Mouse (Mus musculus) spleen, embryonic (tissue): ENCODE measurements around the gene Slc30a10.

Experiments
- CTCF ChIA-PET: fragments of 350-600 bp; sonication (Branson Sonifier 250); formaldehyde crosslinking; loops from one replicate; lab custom pipeline; 2022; lab: Charles Lee

Slc30a10 gene

DNA sequence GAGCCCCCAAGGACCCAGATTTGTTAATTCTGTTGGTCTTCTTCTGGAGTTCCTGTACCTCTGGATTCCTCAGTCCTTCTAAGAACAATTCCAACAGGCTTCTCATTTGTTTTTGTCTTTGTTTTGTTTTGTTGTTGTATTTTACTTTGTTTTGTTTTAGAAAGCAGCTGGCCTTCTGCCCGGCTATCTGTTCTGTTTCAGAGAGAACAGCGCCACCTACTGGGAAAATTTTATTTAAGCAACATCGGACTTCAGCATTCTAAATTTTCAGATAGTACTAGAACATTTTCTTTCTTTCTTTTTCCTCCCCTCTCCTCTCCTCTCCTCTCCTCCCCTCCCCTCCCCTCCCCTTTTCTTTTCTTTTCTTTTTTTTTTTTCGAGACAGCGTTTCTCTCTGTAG, 62.9 kb downstream of the Slc30a10 start:
- CTCF ChIA-PET, result interaction anchor here (0.5 kb wide), 1 partner anchor 85 kb away, joined by 3 read pairs; no protein-coding TSS in a partner anchor
